Mouse (Mus musculus) lung, postnatal 36 days (tissue): ENCODE measurements at regions not wholly inside any gene's neighbourhood (a gene's known extent, or its start where the extent isn't known, plus 50 kb on each side); places are given as distances from the start of the nearest gene placed in this dataset.

Experiments used
- DNase-seq: peaks from one replicate; pipeline ENCODE4 v3.0.0; 2022; ENCODE audit warnings: mixed read lengths

DNA sequence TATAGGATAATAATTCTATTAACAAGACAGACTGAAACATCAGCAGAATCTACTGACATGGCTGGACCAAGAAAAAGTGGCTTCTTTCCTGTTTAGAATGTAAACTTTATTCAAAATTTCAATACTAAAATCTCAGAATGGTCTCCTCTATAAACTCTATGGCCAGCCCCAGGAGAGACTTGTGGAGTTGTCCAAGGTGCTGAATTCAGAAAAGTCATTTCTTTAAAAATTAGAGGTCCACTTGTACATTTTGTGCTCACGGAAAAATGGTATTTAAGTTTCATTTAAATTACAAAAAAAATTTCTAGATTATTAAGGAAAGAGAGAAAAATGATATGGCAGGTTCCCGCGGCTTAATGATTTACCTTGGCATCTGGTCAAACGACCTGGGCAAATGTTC, 352.2 kb upstream of the Igbp1b start:
- no peak for DNase-seq
